ENCODE assay signal across 28 mouse cellular contexts in the genomic region with DNA sequence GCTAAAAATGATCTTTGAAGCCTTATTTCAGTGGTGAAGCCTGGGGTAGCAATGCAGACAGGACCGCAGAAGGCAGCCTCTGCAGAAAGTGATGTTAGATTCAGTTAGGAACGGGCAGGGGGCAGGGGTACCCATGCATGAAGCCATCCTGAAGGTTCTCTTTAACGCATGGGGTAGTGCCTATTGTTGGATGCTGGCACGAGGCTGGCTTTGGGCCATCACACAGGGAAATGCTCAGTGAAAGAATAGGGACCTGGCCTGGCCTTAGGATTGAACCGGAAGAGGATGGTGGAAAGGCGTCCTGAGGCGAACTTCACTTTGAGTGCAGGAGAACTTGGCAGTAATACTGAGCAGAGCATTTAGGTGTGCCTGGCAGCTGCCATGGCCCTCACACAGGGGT.
DNase-seq lines count a peak whose midpoint lies in the region; ATAC-seq and TF ChIP-seq lines count a peak whose summit lies in the region.
"Had no signal": no experiment of that assay in that cellular context is flagged by ENCODE, and none has a peak within 500 bp of the region (broad histone marks: within the 10 kb centered on the region; RNA-seq: fewer than 3 reads in every experiment).

No protein-coding gene starts in this region.

- H3K4me3 ChIP-seq in hindbrain, embryonic 15.5 days, result no peak overlapping the region
- no peak overlapping the region for H3K4me3 ChIP-seq in hindbrain, embryonic 12.5 days
- no peak overlapping the region for H3K4me3 ChIP-seq in forebrain, embryonic 13.5 days
- no peak overlapping the region for H3K4me3 ChIP-seq in forebrain, postnatal 0 days (ENCODE audit: low read depth, low read length)
- H3K4me3 ChIP-seq: neural tube, embryonic 15.5 days had no signal

- H3K27me3 ChIP-seq in hindbrain, embryonic 15.5 days, result no peaks in the 10 kb centered on the region
- no peaks in the 10 kb centered on the region for H3K27me3 ChIP-seq in hindbrain, embryonic 12.5 days
- no peaks in the 10 kb centered on the region for H3K27me3 ChIP-seq in forebrain, embryonic 13.5 days
- no peaks in the 10 kb centered on the region for H3K27me3 ChIP-seq in forebrain, postnatal 0 days (ENCODE audit: insufficient read depth, low read length)
- H3K27me3 ChIP-seq: neural tube, embryonic 15.5 days had no signal

- H3K27ac ChIP-seq in hindbrain, embryonic 15.5 days (replicated peaks), result no peak overlapping the region
- H3K27ac ChIP-seq in hindbrain, embryonic 12.5 days, result no peak overlapping the region
- no peak overlapping the region for H3K27ac ChIP-seq in forebrain, embryonic 13.5 days
- no peak overlapping the region for H3K27ac ChIP-seq in forebrain, postnatal 0 days (ENCODE audit: low read depth, low read length)
- H3K27ac ChIP-seq: liver, embryonic 14.5 days; macrophage; neural tube, embryonic 15.5 days; stomach, postnatal 0 days had no signal

- H3K36me3 ChIP-seq in hindbrain, embryonic 15.5 days, result no peaks in the 10 kb centered on the region
- 0 out of 2 replicates have a peak, but pooled peaks cover 6% of the 10 kb centered on the region for H3K36me3 ChIP-seq in hindbrain, embryonic 12.5 days
- H3K36me3 ChIP-seq in forebrain, embryonic 13.5 days (ENCODE audit: poor library complexity, severe bottlenecking), result peaks cover 14% of the 10 kb centered on the region
- peaks cover 12% of the 10 kb centered on the region; the same call in 1 of the 2 replicates for H3K36me3 ChIP-seq in forebrain, postnatal 0 days (ENCODE audit: insufficient read depth)

- H3K4me1 ChIP-seq in hindbrain, embryonic 15.5 days (replicated peaks), result 0 out of 2 replicates have a peak, but pooled peaks cover 4% of the 10 kb centered on the region
- H3K4me1 ChIP-seq in hindbrain, embryonic 12.5 days, result peaks cover 13% of the 10 kb centered on the region
- H3K4me1 ChIP-seq in forebrain, embryonic 13.5 days, result peaks cover 26% of the 10 kb centered on the region
- H3K4me1 ChIP-seq in forebrain, postnatal 0 days (ENCODE audit: insufficient read depth), result no peaks in the 10 kb centered on the region

- DNase-seq in retina, postnatal 1 day, result peak; percentile 59
- DNase-seq in retina, embryonic 14.5 days (ENCODE audit: low spot score), result no peak
- DNase-seq in forebrain, postnatal 0 days, result no peak
- DNase-seq in thymus, postnatal 10 days (ENCODE audit: low spot score in 2 of 2), result no peak
- no peak for DNase-seq in ovary, adult 18-20 months (ENCODE audit: low spot score)
- DNase-seq: adrenal gland, adult 2 months; adrenal gland, postnatal 36 days; B cell, adult 2 months; cerebellum, adult 8-10 months; cerebellum, postnatal 36 days; kidney, adult 2 months; layer of hippocampus, adult 9-11 months; liver; lung, adult 2 months; lung, postnatal 10 days; midbrain, embryonic 14.5 days; right cerebral cortex, postnatal 4 days; thymus, adult 18-20 months; thymus, postnatal 4 days had no signal

- TF ChIP-seq CTCF in forebrain, postnatal 0 days (IDR thresholded peaks at IDR 0.05; ENCODE audit: low read depth), result no peak

- no peaks in the 10 kb centered on the region for H3K9me3 ChIP-seq in hindbrain, embryonic 15.5 days
- no peaks in the 10 kb centered on the region for H3K9me3 ChIP-seq in hindbrain, embryonic 12.5 days (replicated peaks)
- no peaks in the 10 kb centered on the region for H3K9me3 ChIP-seq in forebrain, embryonic 13.5 days (replicated peaks)
- H3K9me3 ChIP-seq in forebrain, postnatal 0 days (ENCODE audit: low read length), result no peaks in the 10 kb centered on the region
- H3K9me3 ChIP-seq: neural tube, embryonic 15.5 days had no signal

- H3K4me2 ChIP-seq in hindbrain, embryonic 15.5 days, result no peak overlapping the region
- H3K4me2 ChIP-seq in hindbrain, embryonic 12.5 days (replicated peaks), result no peak overlapping the region
- no peak overlapping the region for H3K4me2 ChIP-seq in forebrain, embryonic 13.5 days
- no peak overlapping the region for H3K4me2 ChIP-seq in forebrain, postnatal 0 days (ENCODE audit: low read depth)
- H3K4me2 ChIP-seq: heart, embryonic 11.5 days; neural tube, embryonic 15.5 days had no signal

- peak; percentile 42; the same call in 1 of the 2 replicates for ATAC-seq in hindbrain, embryonic 15.5 days (ENCODE audit: low FRiP score, low read depth)
- ATAC-seq in hindbrain, embryonic 12.5 days (ENCODE audit: low FRiP score), result no peak
- peak; percentile 61 for ATAC-seq in forebrain, embryonic 13.5 days
- ATAC-seq in forebrain, postnatal 0 days, result 0 out of 2 replicates have a peak, but pooled peaks have one; percentile 8
- ATAC-seq: inflammation-experienced regulatory T-cells, adult 6 months had no signal

- no peak overlapping the region for H3K9ac ChIP-seq in hindbrain, embryonic 15.5 days
- no peak overlapping the region for H3K9ac ChIP-seq in hindbrain, embryonic 12.5 days
- H3K9ac ChIP-seq in forebrain, embryonic 13.5 days, result no peak overlapping the region
- H3K9ac ChIP-seq in forebrain, postnatal 0 days, result no peak overlapping the region
- H3K9ac ChIP-seq: liver, embryonic 14.5 days; neural tube, embryonic 15.5 days had no signal

- 47% methylated on average over 7 of the region's 7 CpGs for WGBS in hindbrain, embryonic 15.5 days
- 66% methylated on average over 7 of the region's 7 CpGs for WGBS in hindbrain, embryonic 12.5 days
- 44% methylated on average over 7 of the region's 7 CpGs for WGBS in forebrain, embryonic 13.5 days
- 33% methylated on average over 7 of the region's 7 CpGs for WGBS in forebrain, postnatal 0 days
